Mouse (Mus musculus): ENCODE measurements at regions not wholly inside any gene's neighbourhood (a gene's known extent, or its start where the extent isn't known, plus 50 kb on each side); places are given as distances from the start of the nearest gene placed in this dataset.

DNA sequence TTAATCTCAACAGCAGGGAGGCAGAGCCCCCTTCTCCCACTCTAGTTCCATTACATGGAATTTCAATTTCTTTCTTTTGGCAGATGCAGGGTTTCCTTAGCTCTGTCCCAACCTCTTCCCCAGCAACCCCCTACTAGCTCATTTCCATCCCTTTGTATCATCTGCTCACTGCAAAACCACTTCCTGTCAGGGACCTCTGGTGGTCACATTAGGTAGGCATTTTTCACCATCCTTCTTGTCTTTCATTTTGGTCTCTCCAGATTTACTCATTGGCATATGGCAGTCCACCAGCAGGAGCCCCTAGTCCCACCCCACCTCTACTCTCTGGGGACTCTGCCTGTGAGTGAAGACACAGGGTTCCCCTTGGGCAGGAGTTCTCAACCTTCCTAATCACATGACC is 597.6 kb downstream of the Plekhb2 start:
- Histone ChIP-seq H3K27ac (replicated peaks) (no peak overlapping the region), H3K4me2 (replicated peaks; ENCODE audit: low read depth) (no peak overlapping the region), H3K4me1 (replicated peaks; ENCODE audit: control insufficient read depth, insufficient read depth) (no peaks in the 10 kb centered on the region), H3K9ac (ENCODE audit: low read length) (no peak overlapping the region), H3K9me3 (ENCODE audit: control insufficient read depth, low read length) (no peaks in the 10 kb centered on the region), H3K27me3 (ENCODE audit: control insufficient read depth, insufficient read depth, low read length) (no peaks in the 10 kb centered on the region), H3K4me3 (ENCODE audit: low read depth, low read length) (no peak overlapping the region), H3K36me3 (ENCODE audit: control insufficient read depth, insufficient read depth, low read length) (no peaks in the 10 kb centered on the region)
- ATAC-seq (ENCODE audit: low FRiP score, low TSS enrichment) (no peak), DNase-seq (ENCODE audit: low spot score) (no peak)
- no peak for TF ChIP-seq EP300 (optimal IDR thresholded peaks at IDR 0.05)
- peak; percentile 26; the same call in 1 of the 2 replicates for TF ChIP-seq CTCF (IDR thresholded peaks at IDR 0.05; ENCODE audit: low read depth)

DNA sequence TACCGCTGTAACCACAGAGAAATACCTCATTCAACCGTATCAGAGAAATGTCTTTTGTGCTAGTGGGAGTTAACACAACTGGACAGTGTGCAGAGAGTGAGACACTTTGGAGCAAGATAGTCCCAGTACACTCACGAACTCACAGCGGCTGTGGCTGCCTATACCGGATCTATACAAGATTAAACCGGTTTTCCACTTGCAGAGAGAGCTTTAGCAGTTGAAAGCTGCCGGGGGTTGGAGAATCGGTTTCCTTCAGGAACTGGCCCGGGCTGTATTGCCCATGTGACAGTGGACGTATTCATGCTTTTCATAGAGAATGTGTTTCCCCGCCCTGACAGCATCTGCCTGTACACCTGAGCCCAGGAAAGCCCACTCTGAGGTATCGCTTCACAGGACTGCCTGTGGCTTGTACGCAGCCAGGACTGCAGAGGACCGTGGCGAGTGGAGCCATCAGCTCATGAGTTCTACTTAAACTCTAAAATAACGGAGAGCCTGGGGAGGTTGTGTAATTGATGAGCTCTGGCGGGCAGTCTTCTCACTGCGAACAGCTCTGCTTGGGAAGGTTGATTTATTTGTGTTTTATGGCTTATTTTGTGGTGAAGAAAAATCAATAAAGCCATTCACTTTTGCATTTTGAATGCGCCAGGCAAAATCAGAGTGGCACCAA is 602.8 kb downstream of the Plekhb2 start:
- Histone ChIP-seq H3K4me2 (replicated peaks; ENCODE audit: low read depth) (no peak overlapping the region), H3K9ac (ENCODE audit: low read length) (no peak overlapping the region), H3K27me3 (ENCODE audit: control insufficient read depth, insufficient read depth, low read length) (no peaks in the 10 kb centered on the region), H3K27ac (replicated peaks) (no peak overlapping the region), H3K36me3 (ENCODE audit: control insufficient read depth, insufficient read depth, low read length) (no peaks in the 10 kb centered on the region), H3K9me3 (ENCODE audit: control insufficient read depth, low read length) (no peaks in the 10 kb centered on the region), H3K4me1 (replicated peaks; ENCODE audit: control insufficient read depth, insufficient read depth) (no peaks in the 10 kb centered on the region), H3K4me3 (ENCODE audit: low read depth, low read length) (no peak overlapping the region)
- TF ChIP-seq CTCF (IDR thresholded peaks at IDR 0.05; ENCODE audit: low read depth) (no peak), EP300 (optimal IDR thresholded peaks at IDR 0.05) (no peak)
- 80% methylated on average over 19 of the region's 19 CpGs for WGBS
- no peak for ATAC-seq (ENCODE audit: low FRiP score, low TSS enrichment)
- DNase-seq (ENCODE audit: low spot score) = no peak

DNA sequence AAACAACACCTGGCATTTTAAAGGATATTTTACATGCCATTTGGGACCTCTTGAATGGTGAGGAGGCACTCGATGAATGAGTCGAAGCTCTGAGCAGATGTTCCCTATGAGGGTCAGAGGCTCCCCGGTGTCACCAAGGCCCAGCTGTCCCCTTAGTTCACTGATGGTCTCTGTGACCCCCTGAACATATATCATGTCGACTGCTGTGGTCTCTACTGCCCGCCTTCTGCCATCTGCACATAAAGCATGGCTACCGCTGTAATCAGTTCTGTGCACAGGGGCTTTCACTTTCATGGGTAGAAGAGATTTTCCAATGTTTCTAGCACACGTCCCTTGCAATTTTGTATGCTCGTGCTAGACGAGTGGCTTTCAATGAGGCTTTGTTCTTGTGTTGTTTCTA is 607.8 kb downstream of the Plekhb2 start:
- H3K4me1 ChIP-seq (replicated peaks; ENCODE audit: control insufficient read depth, insufficient read depth) = no peaks in the 10 kb centered on the region
- ATAC-seq (ENCODE audit: low FRiP score, low TSS enrichment) (no peak), DNase-seq (ENCODE audit: low spot score) (no peak)
- 62% methylated on average over 9 of the region's 9 CpGs for WGBS
- no peak overlapping the region for H3K27ac ChIP-seq (replicated peaks)
- H3K4me2 ChIP-seq (replicated peaks; ENCODE audit: low read depth) = no peak overlapping the region
- H3K27me3 ChIP-seq (ENCODE audit: control insufficient read depth, insufficient read depth, low read length) = no peaks in the 10 kb centered on the region
- TF ChIP-seq CTCF (IDR thresholded peaks at IDR 0.05; ENCODE audit: low read depth) = no peak
- no peak for TF ChIP-seq EP300 (optimal IDR thresholded peaks at IDR 0.05)
- H3K9ac ChIP-seq (ENCODE audit: low read length) = no peak overlapping the region
- H3K36me3 ChIP-seq (ENCODE audit: control insufficient read depth, insufficient read depth, low read length) = no peaks in the 10 kb centered on the region
- no peaks in the 10 kb centered on the region for H3K9me3 ChIP-seq (ENCODE audit: control insufficient read depth, low read length)
- H3K4me3 ChIP-seq (ENCODE audit: low read depth, low read length) = no peak overlapping the region

DNA sequence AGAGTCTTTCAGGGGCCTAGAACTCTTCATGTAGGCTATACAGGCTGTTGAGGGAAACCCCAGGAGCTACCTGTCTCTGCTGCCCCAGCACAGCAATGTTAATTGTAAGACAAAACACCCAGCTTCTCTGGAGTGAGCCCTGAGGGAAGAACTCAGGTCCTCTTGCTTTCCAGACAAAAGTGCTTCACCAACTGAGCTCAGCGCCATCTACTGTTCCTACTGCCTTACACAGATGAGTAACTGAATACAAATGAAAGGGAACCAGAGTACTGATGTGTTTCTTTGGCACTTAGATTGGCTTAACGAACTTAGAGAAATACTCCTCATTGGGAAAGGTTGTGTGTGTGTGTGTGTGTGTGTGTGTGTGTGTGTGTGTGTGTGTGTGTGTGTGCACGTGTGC is 603.1 kb upstream of the Hs6st1 start:
- H3K4me1 ChIP-seq (replicated peaks; ENCODE audit: control insufficient read depth, insufficient read depth) = no peaks in the 10 kb centered on the region
- 49% methylated on average over 3 of the region's 3 CpGs for WGBS
- H3K9me3 ChIP-seq (ENCODE audit: control insufficient read depth, low read length) = no peaks in the 10 kb centered on the region
- H3K27ac ChIP-seq (replicated peaks) = no peak overlapping the region
- no peak overlapping the region for H3K9ac ChIP-seq (ENCODE audit: low read length)
- peak; percentile 55 for TF ChIP-seq CTCF (IDR thresholded peaks at IDR 0.05; ENCODE audit: low read depth)
- TF ChIP-seq EP300 (optimal IDR thresholded peaks at IDR 0.05) = no peak
- no peaks in the 10 kb centered on the region for H3K27me3 ChIP-seq (ENCODE audit: control insufficient read depth, insufficient read depth, low read length)
- no peaks in the 10 kb centered on the region for H3K36me3 ChIP-seq (ENCODE audit: control insufficient read depth, insufficient read depth, low read length)
- ATAC-seq (ENCODE audit: low FRiP score, low TSS enrichment) (no peak), DNase-seq (ENCODE audit: low spot score) (no peak)
- no peak overlapping the region for H3K4me2 ChIP-seq (replicated peaks; ENCODE audit: low read depth)
- no peak overlapping the region for H3K4me3 ChIP-seq (ENCODE audit: low read depth, low read length)

DNA sequence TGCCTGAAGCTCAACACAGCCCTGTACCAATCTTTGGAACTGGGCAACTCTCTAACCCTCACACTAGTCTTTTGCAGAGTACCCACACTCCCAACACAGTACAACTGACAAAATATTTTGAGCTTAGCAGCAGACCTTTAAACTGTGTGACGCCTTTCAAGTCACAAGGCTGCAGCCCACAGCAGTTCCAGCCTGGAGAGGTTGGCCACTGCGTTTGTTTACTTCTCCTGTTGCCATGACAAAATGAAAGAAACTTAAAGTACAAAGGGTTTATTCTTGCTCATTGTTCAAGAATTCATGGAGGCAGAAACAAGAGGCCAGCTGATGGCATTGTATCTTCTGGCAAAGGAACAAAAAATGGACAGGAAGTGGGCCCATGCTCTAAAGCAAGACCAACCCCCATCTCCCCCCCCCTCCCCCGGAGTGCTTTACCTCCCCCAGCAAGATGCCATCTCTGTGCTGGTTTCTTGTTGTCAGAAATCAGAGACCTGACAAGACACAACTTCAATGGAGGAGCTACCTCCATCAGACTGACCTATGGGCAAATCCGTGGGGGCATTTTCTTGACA is 598.9 kb upstream of the Hs6st1 start:
- Histone ChIP-seq H3K9ac (ENCODE audit: low read length) (no peak overlapping the region), H3K4me1 (replicated peaks; ENCODE audit: control insufficient read depth, insufficient read depth) (no peaks in the 10 kb centered on the region), H3K36me3 (ENCODE audit: control insufficient read depth, insufficient read depth, low read length) (no peaks in the 10 kb centered on the region), H3K27me3 (ENCODE audit: control insufficient read depth, insufficient read depth, low read length) (no peaks in the 10 kb centered on the region), H3K9me3 (ENCODE audit: control insufficient read depth, low read length) (no peaks in the 10 kb centered on the region), H3K4me2 (replicated peaks; ENCODE audit: low read depth) (no peak overlapping the region), H3K27ac (replicated peaks) (no peak overlapping the region), H3K4me3 (ENCODE audit: low read depth, low read length) (no peak overlapping the region)
- ATAC-seq (ENCODE audit: low FRiP score, low TSS enrichment) = no peak
- 68% methylated on average over 4 of the region's 4 CpGs for WGBS
- no peak for DNase-seq (ENCODE audit: low spot score)
- TF ChIP-seq EP300 (optimal IDR thresholded peaks at IDR 0.05) (no peak), CTCF (IDR thresholded peaks at IDR 0.05; ENCODE audit: low read depth) (no peak)

DNA sequence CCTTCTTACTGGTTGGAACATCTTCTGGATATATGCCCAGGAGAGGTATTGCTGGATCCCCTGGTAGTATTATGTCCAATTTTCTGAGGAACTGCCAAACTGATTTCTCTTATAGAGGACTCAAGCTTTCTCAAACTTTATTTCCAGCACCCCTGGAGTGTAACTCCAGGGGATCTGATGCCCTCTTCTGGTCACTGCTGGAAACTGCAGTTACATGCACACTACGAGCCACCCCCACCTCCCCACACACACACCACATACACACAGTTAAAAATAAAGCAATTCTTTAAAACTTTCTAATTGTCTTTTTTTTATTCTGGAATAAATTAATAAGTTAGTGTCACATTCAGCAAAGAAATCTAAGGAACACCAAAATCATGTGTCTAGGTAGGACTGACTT is 589.9 kb upstream of the Hs6st1 start:
- H3K4me3 ChIP-seq (ENCODE audit: low read depth, low read length) = no peak overlapping the region
- H3K4me2 ChIP-seq (replicated peaks; ENCODE audit: low read depth) = no peak overlapping the region
- no peaks in the 10 kb centered on the region for H3K36me3 ChIP-seq (ENCODE audit: control insufficient read depth, insufficient read depth, low read length)
- no peak overlapping the region for H3K9ac ChIP-seq (ENCODE audit: low read length)
- 88% methylated on average over 1 of the region's 1 CpGs for WGBS
- H3K27ac ChIP-seq (replicated peaks) = no peak overlapping the region
- no peaks in the 10 kb centered on the region for H3K27me3 ChIP-seq (ENCODE audit: control insufficient read depth, insufficient read depth, low read length)
- DNase-seq (ENCODE audit: low spot score) (no peak), ATAC-seq (ENCODE audit: low FRiP score, low TSS enrichment) (no peak)
- H3K9me3 ChIP-seq (ENCODE audit: control insufficient read depth, low read length) = no peaks in the 10 kb centered on the region
- H3K4me1 ChIP-seq (replicated peaks; ENCODE audit: control insufficient read depth, insufficient read depth) = no peaks in the 10 kb centered on the region
- TF ChIP-seq CTCF (IDR thresholded peaks at IDR 0.05; ENCODE audit: low read depth) = peak; percentile 48
- no peak for TF ChIP-seq EP300 (optimal IDR thresholded peaks at IDR 0.05)

All from stomach, postnatal 0 days (tissue).